Mouse (Mus musculus) stomach, embryonic 14.5 days (tissue): ENCODE results near the gene 9430097D07Rik. TPM values are rescaled to one million over a fixed set of nuclear protein-coding genes. Genes with fewer than 3 reads are reported as not detected.

Source experiments
- ATAC-seq: fragments of 200-750 bp; cut with Nextera tagmentation; 2 replicates; pipeline ENCODE4 v1.8.0; 2017; ENCODE audit warnings: low read depth, moderate TSS enrichment; ENCODE audit not compliant: insufficient number of reproducible peaks, insufficient read depth, low FRiP score
- H3K27ac ChIP-seq: fragments of 300-500 bp; sonication (generic); 2 replicates; pipeline ENCODE4 v1.5.1; 2014; ENCODE audit warnings: mild to moderate bottlenecking, low read length, moderate library complexity, mixed read lengths
- H3K27me3 ChIP-seq: fragments of 300-500 bp; sonication (generic); 2 replicates; pipeline ENCODE4 v1.6.1; 2014; ENCODE audit warnings: low read length, control low read depth, mixed read lengths; ENCODE audit not compliant: control insufficient read depth, insufficient read depth
- H3K36me3 ChIP-seq: fragments of 300-500 bp; sonication (generic); 2 replicates; pipeline ENCODE4 v1.6.1; 2014; ENCODE audit warnings: mild to moderate bottlenecking, control low read depth, low read length, moderate library complexity, mixed read lengths; ENCODE audit not compliant: control insufficient read depth, insufficient read depth
- H3K4me1 ChIP-seq: fragments of 300-500 bp; sonication (generic); 2 replicates; pipeline ENCODE4 v1.6.1; 2014; ENCODE audit warnings: low read length, control low read depth, mixed read lengths; ENCODE audit not compliant: control insufficient read depth, insufficient read depth
- H3K4me2 ChIP-seq: fragments of 300-500 bp; sonication (generic); replicated peaks from 2 replicates; pipeline ENCODE4 v1.6.1; 2014; ENCODE audit warnings: low read depth, low read length, control low read depth
- H3K4me3 ChIP-seq: fragments of 300-500 bp; sonication (generic); 2 replicates; pipeline ENCODE4 v1.5.1; 2014; ENCODE audit warnings: low read depth, low read length, control low read depth
- H3K9ac ChIP-seq: fragments of 300-500 bp; sonication (generic); replicated peaks from 2 replicates; pipeline ENCODE4 v1.6.1; 2014; ENCODE audit warnings: low read depth, mild to moderate bottlenecking, control low read depth, low read length, moderate library complexity, mixed read lengths
- H3K9me3 ChIP-seq: fragments of 300-500 bp; sonication (generic); 2 replicates; pipeline ENCODE4 v1.6.1; 2016; ENCODE audit warnings: low read depth, low read length, control low read depth; ENCODE audit not compliant: control insufficient read depth
- WGBS: fragments of 180-500 bp; shearing (Covaris S2); extraction: QIAGEN DNeasy Blood & Tissue Kit; methylation state at CpG from one replicate; pipeline ENCODE4 v1.1.7; 2014; 5-methylcytosine and 5-hydroxymethylcytosine counted together
- polyA plus RNA-seq: library from polyadenylated mRNA; unstranded; fragments of >200 nt; fragmentation: Nextera tagmentation; extraction: Ambion mirVana; gene quantifications from 2 replicates; pipeline ENCODE4 v1.2.1, GENCODE M21; 2014

Gene 9430097D07Rik
- 0.22 TPM in 1 of 2 replicates, not detected in the other for polyA plus RNA-seq

GRCm38 (mm10) chr2:32575586-32576160 lies at the start of gene 9430097D07Rik:
TSS of gene 9430097D07Rik (minus strand) at chr2:32575684.
- 0 out of 2 replicates have a peak, but pooled peaks cover 4% of the 10 kb centered on the region for H3K27me3 ChIP-seq
- no peak for ATAC-seq
- WGBS: 6% methylated on average over 28 of the region's 28 CpGs

GRCm38 (mm10) chr2:32624111-32624748 lies 48.7 kb upstream of the 9430097D07Rik start:
- Histone ChIP-seq H3K9me3 (no peaks in the 10 kb centered on the region), H3K4me2 (no peak overlapping the region), H3K36me3 (no peaks in the 10 kb centered on the region), H3K4me1 (peaks cover 60% of the 10 kb centered on the region), H3K27ac (peak overlapping the region; percentile 64; the same call in 1 of the 2 replicates), H3K9ac (no peak overlapping the region), H3K27me3 (no peaks in the 10 kb centered on the region), H3K4me3 (no peak overlapping the region)
- 62% methylated on average over 5 of the region's 5 CpGs for WGBS
- no peak for ATAC-seq

More at GRCm38 (mm10) chr2:32575586-32576160, at the start of gene 9430097D07Rik:
- Histone ChIP-seq H3K4me2 (peak within 1 kb of the TSS; percentile 63), H3K27ac (no peak within 1 kb of the TSS), H3K36me3 (no peaks in the 10 kb centered on the region), H3K9me3 (no peaks in the 10 kb centered on the region), H3K4me3 (peak within 1 kb of the TSS; percentile 33), H3K9ac (peak within 1 kb of the TSS; percentile 40), H3K4me1 (peaks cover 11% of the 10 kb centered on the region; the same call in 1 of the 2 replicates)

GRCm38 (mm10) chr2:32621517-32621859 lies 46.0 kb upstream of the 9430097D07Rik start, which contains the start of gene Ak1:
TSS of gene Ak1 (plus strand) at chr2:32621758.
- Histone ChIP-seq H3K36me3 (no peaks in the 10 kb centered on the region; the same call in 1 of the 2 replicates), H3K27me3 (no peaks in the 10 kb centered on the region), H3K4me1 (peaks cover 47% of the 10 kb centered on the region), H3K9me3 (no peaks in the 10 kb centered on the region), H3K9ac (no peak within 1 kb of the TSS), H3K4me2 (0 out of 2 replicates have a peak within 1 kb of the TSS, but pooled peaks have one; percentile 1), H3K4me3 (no peak within 1 kb of the TSS), H3K27ac (peak within 1 kb of the TSS; percentile 83)
- 15% methylated on average over 7 of the region's 7 CpGs for WGBS
- no peak for ATAC-seq

GRCm38 (mm10) chr2:32620682-32621516 lies 45.4 kb upstream of the 9430097D07Rik start:
- Histone ChIP-seq H3K27ac (peak overlapping the region; percentile 83), H3K4me3 (no peak overlapping the region), H3K27me3 (no peaks in the 10 kb centered on the region), H3K36me3 (no peaks in the 10 kb centered on the region; the same call in 1 of the 2 replicates), H3K4me1 (peaks cover 41% of the 10 kb centered on the region), H3K9ac (no peak overlapping the region), H3K4me2 (0 out of 2 replicates have a peak overlapping the region, but pooled peaks have one; percentile 1), H3K9me3 (no peaks in the 10 kb centered on the region)
- WGBS: 4% methylated on average over 4 of the region's 4 CpGs
- peak; percentile 80 for ATAC-seq

- 81% methylated on average over 9 of the region's 9 CpGs for WGBS
- no peak overlapping the region for H3K9ac ChIP-seq
- no peaks in the 10 kb centered on the region; the same call in 1 of the 2 replicates for H3K36me3 ChIP-seq
- H3K27ac ChIP-seq: no peak overlapping the region
- no peak for ATAC-seq
- H3K4me1 ChIP-seq: peaks cover 27% of the 10 kb centered on the region; the same call in 1 of the 2 replicates
- H3K4me3 ChIP-seq: no peak overlapping the region
- no peaks in the 10 kb centered on the region for H3K9me3 ChIP-seq
- H3K27me3 ChIP-seq: no peaks in the 10 kb centered on the region
- no peak overlapping the region for H3K4me2 ChIP-seq
These were observed 42.6 kb upstream of the 9430097D07Rik start for GRCm38 (mm10) chr2:32618051-32618450.

GRCm38 (mm10) chr2:32617601-32618000 lies 42.1 kb upstream of the 9430097D07Rik start:
- WGBS: 92% methylated on average over 4 of the region's 4 CpGs
- Histone ChIP-seq H3K4me1 (peaks cover 27% of the 10 kb centered on the region; the same call in 1 of the 2 replicates), H3K27me3 (no peaks in the 10 kb centered on the region), H3K4me3 (no peak overlapping the region), H3K4me2 (no peak overlapping the region), H3K9ac (no peak overlapping the region), H3K36me3 (no peaks in the 10 kb centered on the region; the same call in 1 of the 2 replicates), H3K27ac (no peak overlapping the region), H3K9me3 (no peaks in the 10 kb centered on the region)
- ATAC-seq: no peak

- Histone ChIP-seq H3K9ac (no peak overlapping the region), H3K4me1 (peaks cover 27% of the 10 kb centered on the region; the same call in 1 of the 2 replicates), H3K4me3 (no peak overlapping the region), H3K4me2 (no peak overlapping the region), H3K9me3 (no peaks in the 10 kb centered on the region), H3K27ac (no peak overlapping the region), H3K27me3 (no peaks in the 10 kb centered on the region), H3K36me3 (no peaks in the 10 kb centered on the region; the same call in 1 of the 2 replicates)
- no peak for ATAC-seq
- 93% methylated on average over 1 of the region's 1 CpGs for WGBS
These were observed 41.6 kb upstream of the 9430097D07Rik start for GRCm38 (mm10) chr2:32617109-32617508.

- no peak overlapping the region for H3K9ac ChIP-seq
- H3K36me3 ChIP-seq: no peaks in the 10 kb centered on the region; the same call in 1 of the 2 replicates
- no peak overlapping the region for H3K4me3 ChIP-seq
- no peaks in the 10 kb centered on the region for H3K9me3 ChIP-seq
- peaks cover 20% of the 10 kb centered on the region; the same call in 1 of the 2 replicates for H3K4me1 ChIP-seq
- no peak overlapping the region for H3K27ac ChIP-seq
- H3K4me2 ChIP-seq: no peak overlapping the region
- 71% methylated on average over 26 of the region's 26 CpGs for WGBS
- no peak for ATAC-seq
- H3K27me3 ChIP-seq: no peaks in the 10 kb centered on the region
These were observed 36.8 kb upstream of the 9430097D07Rik start for GRCm38 (mm10) chr2:32612274-32612673.
